Mouse (Mus musculus): ENCODE results near the gene Ccl6. TPM values are rescaled to one million over a fixed set of nuclear protein-coding genes. Genes with fewer than 3 reads are reported as not detected.
A peak's percentile ranks its signal among the peaks of the same experiment; 100 is the strongest.

The Ccl6 gene
- polyA plus RNA-seq (2012; ENCODE audit: insufficient read depth, low replicate concordance), result 26.0 TPM in 1 of 2 replicates, not detected in the other

DNA sequence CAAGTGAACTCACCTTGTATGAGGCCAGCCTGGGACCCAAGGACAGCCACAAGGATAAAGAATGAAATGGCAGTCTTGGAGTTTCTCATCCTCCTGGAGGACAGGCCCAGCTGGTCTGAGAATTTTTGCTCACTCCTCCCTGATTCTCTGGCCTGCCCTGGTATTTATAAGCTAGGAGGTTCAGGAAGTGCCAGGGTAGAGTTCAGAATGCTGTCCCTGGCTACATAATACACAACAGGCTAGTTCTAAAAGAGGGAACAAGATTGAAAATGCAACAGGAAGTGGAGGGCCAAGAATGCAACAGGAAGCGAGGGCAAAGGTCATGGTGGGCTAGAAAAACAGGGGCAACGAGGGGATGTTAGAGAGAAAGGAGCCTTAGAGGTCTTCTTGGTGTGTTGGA is at the start of gene Ccl6:
TSS of gene Ccl6 (minus strand) at position 235 of the 400 bp plus-strand sequence.
- no peaks in the 10 kb centered on the region for H3K9me3 ChIP-seq
- peaks cover 8% of the 10 kb centered on the region for H3K4me1 ChIP-seq
- no peak for TF ChIP-seq FLI1 (IDR thresholded peaks at IDR 0.05; ENCODE audit: low read length)
- TF ChIP-seq GATA1 (IDR thresholded peaks at IDR 0.05; ENCODE audit: borderline replicate concordance, low read length), result no peak
- H3K27me3 ChIP-seq (replicated peaks), result peaks cover 25% of the 10 kb centered on the region
- H3K36me3 ChIP-seq (replicated peaks; ENCODE audit: low read length), result no peaks in the 10 kb centered on the region
- H3K4me3 ChIP-seq (replicated peaks), result peak within 1 kb of the TSS; percentile 42

DNA sequence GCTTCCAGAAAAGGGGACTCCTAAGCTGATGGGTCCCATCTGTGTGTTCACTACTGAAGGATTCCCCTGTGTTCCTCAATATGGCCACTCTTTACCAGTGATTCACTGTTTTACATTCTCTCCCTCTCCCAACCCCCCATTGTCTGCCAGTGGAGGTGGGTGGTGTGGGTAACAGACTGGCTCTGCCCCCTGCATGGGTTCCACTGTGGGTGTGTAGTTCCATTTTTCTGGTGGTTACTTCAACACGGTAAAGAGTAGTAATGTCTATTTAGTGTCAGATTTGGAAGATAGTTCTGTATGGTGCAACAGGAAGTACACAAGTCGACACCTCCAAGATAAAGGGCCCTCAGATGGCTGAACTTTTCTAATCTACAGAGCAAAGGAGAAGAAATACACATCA is 48.3 kb upstream of the Ccl6 start:
- H3K36me3 ChIP-seq (replicated peaks; ENCODE audit: low read length), result no peaks in the 10 kb centered on the region
- H3K4me3 ChIP-seq (replicated peaks), result no peak overlapping the region
- H3K9me3 ChIP-seq, result peaks cover 5% of the 10 kb centered on the region; the same call in 1 of the 2 replicates
- peaks cover 39% of the 10 kb centered on the region for H3K4me1 ChIP-seq
- TF ChIP-seq FLI1 (IDR thresholded peaks at IDR 0.05; ENCODE audit: low read length) (no peak), GATA1 (IDR thresholded peaks at IDR 0.05; ENCODE audit: borderline replicate concordance, low read length) (no peak)
- no peaks in the 10 kb centered on the region for H3K27me3 ChIP-seq (replicated peaks)

- Histone ChIP-seq H3K27me3 (replicated peaks) (no peaks in the 10 kb centered on the region), H3K4me1 (peaks cover 39% of the 10 kb centered on the region), H3K9me3 (peaks cover 3% of the 10 kb centered on the region; the same call in 1 of the 2 replicates), H3K36me3 (replicated peaks; ENCODE audit: low read length) (no peaks in the 10 kb centered on the region), H3K4me3 (replicated peaks) (peak overlapping the region; percentile 84)
- TF ChIP-seq GATA1 (IDR thresholded peaks at IDR 0.05; ENCODE audit: borderline replicate concordance, low read length), result no peak
- TF ChIP-seq FLI1 (IDR thresholded peaks at IDR 0.05; ENCODE audit: low read length), result no peak
These were observed 47.3 kb upstream of the Ccl6 start for GRCm38 (mm10) chr11:83640141-83640540.

GRCm38 (mm10) chr11:83639533-83639932 is 46.6 kb upstream of the Ccl6 start:
- Histone ChIP-seq H3K36me3 (replicated peaks; ENCODE audit: low read length) (no peaks in the 10 kb centered on the region), H3K27me3 (replicated peaks) (no peaks in the 10 kb centered on the region)
- no peak for TF ChIP-seq FLI1 (IDR thresholded peaks at IDR 0.05; ENCODE audit: low read length)
- no peak for TF ChIP-seq GATA1 (IDR thresholded peaks at IDR 0.05; ENCODE audit: borderline replicate concordance, low read length)

DNA sequence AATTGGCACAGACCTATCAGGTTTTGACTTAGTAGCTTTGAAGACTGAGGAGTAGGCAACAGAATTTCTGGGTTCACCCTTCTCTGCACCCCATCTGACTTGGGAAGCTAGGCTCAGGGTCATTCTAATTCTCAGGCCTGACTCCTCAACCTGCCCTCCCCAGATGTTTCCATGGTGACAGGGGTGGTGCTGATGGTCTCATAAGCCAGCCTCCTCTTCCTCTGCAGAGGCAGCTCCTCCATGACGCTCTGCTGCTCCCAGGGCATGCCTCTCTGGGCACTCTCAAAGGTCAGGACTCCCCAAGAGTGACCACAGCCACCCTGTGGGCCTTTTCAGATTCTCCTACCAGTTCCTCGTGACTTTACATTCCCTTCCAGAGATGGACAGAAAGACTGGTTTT is 46.0 kb upstream of the Ccl6 start:
- TF ChIP-seq FLI1 (IDR thresholded peaks at IDR 0.05; ENCODE audit: low read length) (no peak), GATA1 (IDR thresholded peaks at IDR 0.05; ENCODE audit: borderline replicate concordance, low read length) (no peak)
- no peaks in the 10 kb centered on the region for H3K9me3 ChIP-seq
- peaks cover 4% of the 10 kb centered on the region for H3K27me3 ChIP-seq (replicated peaks)
- peak overlapping the region; percentile 78 for H3K4me3 ChIP-seq (replicated peaks)
- H3K4me1 ChIP-seq, result peaks cover 39% of the 10 kb centered on the region
- H3K36me3 ChIP-seq (replicated peaks; ENCODE audit: low read length), result no peaks in the 10 kb centered on the region

More at GRCm38 (mm10) chr11:83639533-83639932, 46.6 kb upstream of the Ccl6 start:
- Histone ChIP-seq H3K4me3 (replicated peaks) (peak overlapping the region; percentile 72), H3K9me3 (no peaks in the 10 kb centered on the region), H3K4me1 (peaks cover 39% of the 10 kb centered on the region)

- H3K36me3 ChIP-seq (replicated peaks; ENCODE audit: low read length), result no peaks in the 10 kb centered on the region
- no peak overlapping the region for H3K4me3 ChIP-seq (replicated peaks)
- H3K4me1 ChIP-seq, result peaks cover 42% of the 10 kb centered on the region
- H3K27me3 ChIP-seq (replicated peaks), result peaks cover 9% of the 10 kb centered on the region
- TF ChIP-seq GATA1 (IDR thresholded peaks at IDR 0.05; ENCODE audit: borderline replicate concordance, low read length), result no peak
- TF ChIP-seq FLI1 (IDR thresholded peaks at IDR 0.05; ENCODE audit: low read length), result no peak
- no peaks in the 10 kb centered on the region for H3K9me3 ChIP-seq
These were observed 43.9 kb upstream of the Ccl6 start for GRCm38 (mm10) chr11:83636742-83637235.

GRCm38 (mm10) chr11:83634898-83635297 is 42.0 kb upstream of the Ccl6 start:
- Histone ChIP-seq H3K9me3 (no peaks in the 10 kb centered on the region), H3K36me3 (replicated peaks; ENCODE audit: low read length) (no peaks in the 10 kb centered on the region), H3K4me1 (peaks cover 40% of the 10 kb centered on the region), H3K27me3 (replicated peaks) (peaks cover 9% of the 10 kb centered on the region), H3K4me3 (replicated peaks) (no peak overlapping the region)
- TF ChIP-seq GATA1 (IDR thresholded peaks at IDR 0.05; ENCODE audit: borderline replicate concordance, low read length), result no peak
- no peak for TF ChIP-seq FLI1 (IDR thresholded peaks at IDR 0.05; ENCODE audit: low read length)

- no peak for TF ChIP-seq FLI1 (IDR thresholded peaks at IDR 0.05; ENCODE audit: low read length)
- TF ChIP-seq GATA1 (IDR thresholded peaks at IDR 0.05; ENCODE audit: borderline replicate concordance, low read length), result no peak
- Histone ChIP-seq H3K4me3 (replicated peaks) (no peak overlapping the region), H3K9me3 (no peaks in the 10 kb centered on the region), H3K27me3 (replicated peaks) (peaks cover 11% of the 10 kb centered on the region), H3K4me1 (peaks cover 40% of the 10 kb centered on the region), H3K36me3 (replicated peaks; ENCODE audit: low read length) (no peaks in the 10 kb centered on the region)
These were observed 41.5 kb upstream of the Ccl6 start for GRCm38 (mm10) chr11:83634425-83634824.

DNA sequence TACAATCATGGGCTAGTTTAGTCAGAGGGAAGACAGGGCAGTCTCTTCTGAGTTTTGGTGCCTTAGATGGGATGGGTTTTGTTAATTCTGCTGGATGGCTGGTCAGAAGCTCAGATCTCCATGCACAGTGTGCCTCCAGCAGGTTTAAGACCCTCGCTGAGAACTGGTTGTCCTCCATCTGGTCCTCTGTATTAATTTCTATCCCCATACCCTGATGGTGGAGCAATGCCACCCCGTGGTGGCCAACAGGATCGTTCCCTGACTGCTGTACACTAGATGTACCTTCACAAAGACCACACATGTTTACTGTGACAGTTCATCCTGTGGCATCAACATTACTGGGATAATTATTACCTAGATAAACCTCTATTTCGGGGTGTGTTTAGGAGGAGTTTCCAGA is 39.9 kb upstream of the Ccl6 start:
- H3K4me1 ChIP-seq, result peaks cover 45% of the 10 kb centered on the region
- no peak for TF ChIP-seq FLI1 (IDR thresholded peaks at IDR 0.05; ENCODE audit: low read length)
- TF ChIP-seq GATA1 (IDR thresholded peaks at IDR 0.05; ENCODE audit: borderline replicate concordance, low read length), result no peak

GRCm38 (mm10) chr11:83631065-83631464 is 38.2 kb upstream of the Ccl6 start:
- Histone ChIP-seq H3K27me3 (replicated peaks) (peaks cover 11% of the 10 kb centered on the region), H3K4me1 (peaks cover 38% of the 10 kb centered on the region), H3K4me3 (replicated peaks) (no peak overlapping the region), H3K36me3 (replicated peaks; ENCODE audit: low read length) (no peaks in the 10 kb centered on the region), H3K9me3 (no peaks in the 10 kb centered on the region)
- TF ChIP-seq GATA1 (IDR thresholded peaks at IDR 0.05; ENCODE audit: borderline replicate concordance, low read length), result no peak
- no peak for TF ChIP-seq FLI1 (IDR thresholded peaks at IDR 0.05; ENCODE audit: low read length)

More for the DNA sequence above, 39.9 kb upstream of the Ccl6 start:
- H3K36me3 ChIP-seq (replicated peaks; ENCODE audit: low read length), result no peaks in the 10 kb centered on the region
- peaks cover 11% of the 10 kb centered on the region for H3K27me3 ChIP-seq (replicated peaks)
- H3K4me3 ChIP-seq (replicated peaks), result no peak overlapping the region
- no peaks in the 10 kb centered on the region for H3K9me3 ChIP-seq
